Mouse (Mus musculus) hindbrain, embryonic 16.5 days (tissue): ENCODE data around the gene Slc15a1. TPM values are rescaled to one million over a fixed set of nuclear protein-coding genes. Genes with fewer than 3 reads are reported as not detected.

Experiments
- ATAC-seq: fragments of 200-750 bp; cut with Nextera tagmentation; 2 replicates; pipeline ENCODE4 v1.8.0; 2017; ENCODE audit warnings: moderate TSS enrichment, moderate library complexity
- H3K27ac ChIP-seq: fragments of 300-500 bp; sonication (generic); 2 replicates; pipeline ENCODE4 v1.5.1; 2014; ENCODE audit warnings: low read depth, mild to moderate bottlenecking, control low read depth, low read length, moderate library complexity
- H3K27me3 ChIP-seq: fragments of 300-500 bp; sonication (generic); replicated peaks from 2 replicates; pipeline ENCODE4 v1.6.1; 2014; ENCODE audit warnings: low read length; ENCODE audit not compliant: control insufficient read depth, insufficient read depth
- H3K36me3 ChIP-seq: fragments of 300-500 bp; sonication (generic); 2 replicates; pipeline ENCODE4 v1.6.1; 2014; ENCODE audit warnings: mild to moderate bottlenecking, low read length, moderate library complexity, mixed read lengths; ENCODE audit not compliant: control insufficient read depth, insufficient read depth
- H3K4me1 ChIP-seq: fragments of 300-500 bp; sonication (generic); 2 replicates; pipeline ENCODE4 v1.6.1; 2014; ENCODE audit warnings: low read depth, low read length; ENCODE audit not compliant: control insufficient read depth, insufficient read depth
- H3K4me2 ChIP-seq: fragments of 300-500 bp; sonication (generic); 2 replicates; pipeline ENCODE4 v1.6.1; 2014; ENCODE audit warnings: mild to moderate bottlenecking, low read length, control low read depth, moderate library complexity
- H3K4me3 ChIP-seq: fragments of 300-500 bp; sonication (generic); 2 replicates; pipeline ENCODE4 v1.5.1; 2014; ENCODE audit warnings: mild to moderate bottlenecking, low read length, control low read depth, moderate library complexity
- H3K9ac ChIP-seq: fragments of 300-500 bp; sonication (generic); 2 replicates; pipeline ENCODE4 v1.6.1; 2014; ENCODE audit warnings: low read depth, mild to moderate bottlenecking, control low read depth, low read length, moderate library complexity
- H3K9me3 ChIP-seq: fragments of 300-500 bp; sonication (generic); 2 replicates; pipeline ENCODE4 v1.6.1; 2014; ENCODE audit warnings: mild to moderate bottlenecking, low read length, moderate library complexity; ENCODE audit not compliant: control insufficient read depth
- WGBS: fragments of 180-500 bp; shearing (Covaris S2); extraction: QIAGEN DNeasy Blood & Tissue Kit; methylation state at CpG from one replicate; pipeline ENCODE4 v1.1.7; 2014; 5-methylcytosine and 5-hydroxymethylcytosine counted together
- polyA plus RNA-seq: library from polyadenylated mRNA; unstranded; fragments of >200 nt; fragmentation: Nextera tagmentation; extraction: Ambion mirVana; gene quantifications from 2 replicates; pipeline ENCODE4 v1.2.1, GENCODE M21; 2015

The Slc15a1 gene
- polyA plus RNA-seq, 1 experiment from 2014 or later: 0.09 TPM

GRCm38 (mm10) chr14:121450504-121451423 is 54.3 kb downstream of the Slc15a1 start:
- H3K27ac ChIP-seq: no peak overlapping the region
- peak; percentile 46 for ATAC-seq
- H3K4me1 ChIP-seq: peaks cover 2% of the 10 kb centered on the region; the same call in 1 of the 2 replicates
- peak overlapping the region; percentile 47 for H3K4me2 ChIP-seq
- no peaks in the 10 kb centered on the region for H3K36me3 ChIP-seq
- H3K27me3 ChIP-seq: no peaks in the 10 kb centered on the region
- WGBS: 22% methylated on average over 18 of the region's 18 CpGs
- H3K9ac ChIP-seq: no peak overlapping the region
- 0 out of 2 replicates have a peak overlapping the region, but pooled peaks have one; percentile 11 for H3K4me3 ChIP-seq
- H3K9me3 ChIP-seq: 0 out of 2 replicates have a peak, but pooled peaks cover 2% of the 10 kb centered on the region

GRCm38 (mm10) chr14:121446951-121447350 is 58.1 kb downstream of the Slc15a1 start:
- H3K4me3 ChIP-seq: peak overlapping the region; percentile 25
- H3K9me3 ChIP-seq: no peaks in the 10 kb centered on the region
- WGBS: 21% methylated on average over 9 of the region's 9 CpGs
- peak overlapping the region; percentile 31; the same call in 1 of the 2 replicates for H3K9ac ChIP-seq
- H3K36me3 ChIP-seq: no peaks in the 10 kb centered on the region
- peak; percentile 86 for ATAC-seq
- H3K4me2 ChIP-seq: peak overlapping the region; percentile 55
- H3K4me1 ChIP-seq: peaks cover 2% of the 10 kb centered on the region; the same call in 1 of the 2 replicates
- H3K27me3 ChIP-seq: no peaks in the 10 kb centered on the region
- H3K27ac ChIP-seq: no peak overlapping the region

- Histone ChIP-seq H3K36me3 (no peaks in the 10 kb centered on the region), H3K9me3 (no peaks in the 10 kb centered on the region), H3K27ac (no peak overlapping the region), H3K9ac (no peak overlapping the region), H3K4me2 (no peak overlapping the region), H3K27me3 (no peaks in the 10 kb centered on the region), H3K4me3 (no peak overlapping the region), H3K4me1 (peaks cover 2% of the 10 kb centered on the region; the same call in 1 of the 2 replicates)
- 0 out of 2 replicates have a peak, but pooled peaks have one; percentile 41 for ATAC-seq
- 18% methylated on average over 8 of the region's 8 CpGs for WGBS
Measured at GRCm38 (mm10) chr14:121445194-121445593, 59.9 kb downstream of the Slc15a1 start.

GRCm38 (mm10) chr14:121440807-121441206 is 64.2 kb downstream of the Slc15a1 start:
- Histone ChIP-seq H3K27me3 (no peaks in the 10 kb centered on the region), H3K36me3 (no peaks in the 10 kb centered on the region), H3K4me1 (no peaks in the 10 kb centered on the region), H3K4me2 (no peak overlapping the region), H3K9me3 (no peaks in the 10 kb centered on the region), H3K27ac (no peak overlapping the region), H3K9ac (no peak overlapping the region), H3K4me3 (no peak overlapping the region)
- ATAC-seq: no peak
- WGBS: 89% methylated on average over 6 of the region's 6 CpGs

GRCm38 (mm10) chr14:121437026-121437425 is 68.0 kb downstream of the Slc15a1 start:
- Histone ChIP-seq H3K27me3 (no peaks in the 10 kb centered on the region), H3K27ac (no peak overlapping the region), H3K9me3 (no peaks in the 10 kb centered on the region), H3K4me1 (no peaks in the 10 kb centered on the region), H3K9ac (no peak overlapping the region), H3K4me2 (no peak overlapping the region), H3K4me3 (no peak overlapping the region), H3K36me3 (no peaks in the 10 kb centered on the region)
- 82% methylated on average over 6 of the region's 6 CpGs for WGBS
- no peak for ATAC-seq

- no peak overlapping the region for H3K27ac ChIP-seq
- H3K9ac ChIP-seq: no peak overlapping the region
- WGBS: 91% methylated on average over 3 of the region's 3 CpGs
- no peaks in the 10 kb centered on the region for H3K36me3 ChIP-seq
- ATAC-seq: no peak
- H3K27me3 ChIP-seq: no peaks in the 10 kb centered on the region
- no peaks in the 10 kb centered on the region for H3K9me3 ChIP-seq
- no peaks in the 10 kb centered on the region for H3K4me1 ChIP-seq
- H3K4me3 ChIP-seq: no peak overlapping the region
- no peak overlapping the region for H3K4me2 ChIP-seq
Measured at GRCm38 (mm10) chr14:121436455-121436854, 68.6 kb downstream of the Slc15a1 start.

- Histone ChIP-seq H3K9ac (no peak overlapping the region), H3K36me3 (no peaks in the 10 kb centered on the region), H3K27me3 (no peaks in the 10 kb centered on the region), H3K27ac (no peak overlapping the region), H3K4me1 (no peaks in the 10 kb centered on the region), H3K4me3 (no peak overlapping the region), H3K4me2 (no peak overlapping the region), H3K9me3 (no peaks in the 10 kb centered on the region)
- ATAC-seq: no peak
- 58% methylated on average over 6 of the region's 6 CpGs for whole genome bisulfite sequencing
Measured at GRCm38 (mm10) chr14:121435794-121436193, 69.3 kb downstream of the Slc15a1 start.

- no peak overlapping the region for H3K4me3 ChIP-seq
- H3K36me3 ChIP-seq: no peaks in the 10 kb centered on the region
- no peaks in the 10 kb centered on the region for H3K9me3 ChIP-seq
- H3K27ac ChIP-seq: no peak overlapping the region
- ATAC-seq: no peak
- H3K9ac ChIP-seq: no peak overlapping the region
- WGBS: 84% methylated on average over 7 of the region's 7 CpGs
- no peak overlapping the region for H3K4me2 ChIP-seq
- no peaks in the 10 kb centered on the region for H3K4me1 ChIP-seq
- no peaks in the 10 kb centered on the region for H3K27me3 ChIP-seq
Measured at GRCm38 (mm10) chr14:121431261-121431660, 73.8 kb downstream of the Slc15a1 start.

- Histone ChIP-seq H3K27me3 (no peaks in the 10 kb centered on the region), H3K9ac (no peak overlapping the region), H3K9me3 (no peaks in the 10 kb centered on the region), H3K4me3 (no peak overlapping the region), H3K36me3 (no peaks in the 10 kb centered on the region), H3K4me1 (no peaks in the 10 kb centered on the region), H3K4me2 (no peak overlapping the region), H3K27ac (no peak overlapping the region)
- ATAC-seq: no peak
- 85% methylated on average over 17 of the region's 17 CpGs for WGBS
Measured at GRCm38 (mm10) chr14:121429854-121430535, 75.1 kb downstream of the Slc15a1 start.
